Comparison of ENCODE assay signal across 22 mouse cellular contexts in the genomic region with DNA sequence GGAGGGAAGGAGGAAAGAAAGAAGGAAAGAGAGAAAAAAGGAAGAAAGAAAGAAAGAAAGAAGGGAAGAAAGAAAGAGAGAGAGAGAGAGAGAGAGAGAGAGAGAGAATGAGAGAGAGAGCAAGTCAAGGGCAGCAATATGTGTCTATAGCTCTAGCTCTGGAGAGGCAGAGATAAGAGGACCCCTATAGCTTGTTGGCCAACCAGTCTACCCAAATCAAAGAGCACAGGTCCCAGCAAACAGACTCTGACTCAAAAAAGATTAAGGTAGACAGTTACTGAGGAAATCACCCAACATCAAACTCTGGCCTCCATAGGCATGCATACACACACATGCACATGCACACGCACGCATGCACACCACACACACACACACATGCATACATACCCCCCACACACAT. TPM values are rescaled to one million over a fixed set of nuclear protein-coding genes. Genes with fewer than 3 reads are reported as not detected.
DNase-seq lines count a peak whose midpoint lies in the region; ATAC-seq lines count a peak whose summit lies in the region.
"Had no signal": no experiment of that assay in that cellular context is flagged by ENCODE, and none has a peak within 500 bp of the region (broad histone marks: within the 10 kb centered on the region; RNA-seq: fewer than 3 reads in every experiment).

No protein-coding gene starts in this region.

- H3K4me2 ChIP-seq in midbrain, embryonic 11.5 days = no peak overlapping the region
- H3K4me2 ChIP-seq in midbrain, embryonic 15.5 days = no peak overlapping the region
- peak overlapping the region; percentile 53 for H3K4me2 ChIP-seq in liver, embryonic 12.5 days
- no peak overlapping the region for H3K4me2 ChIP-seq in liver, embryonic 16.5 days (ENCODE audit: low read depth, low read length)
- H3K4me2 ChIP-seq: embryonic facial prominence, embryonic 12.5 days; forebrain, embryonic 12.5 days; heart, embryonic 12.5 days; hindbrain, embryonic 14.5 days had no signal

- peak; percentile 23 for DNase-seq in midbrain, embryonic 11.5 days (ENCODE audit: low spot score, missing footprints)
- DNase-seq in cerebellum, postnatal 4 days (ENCODE audit: low spot score in 2 of 2) = no peak
- DNase-seq in B cell, adult 2 months = no peak
- DNase-seq in limb, embryonic 10.5 days (ENCODE audit: low spot score) = no peak
- DNase-seq: adrenal gland, postnatal 14 days; cerebellum, adult 2 months; cerebellum, postnatal 10 days; forebrain, postnatal 0 days; gastrocnemius, adult 2 months; gastrocnemius, postnatal 25 days had no signal

- H3K36me3 ChIP-seq in midbrain, embryonic 11.5 days (ENCODE audit: control insufficient read depth, insufficient read depth, low read length) = no peaks in the 10 kb centered on the region
- no peaks in the 10 kb centered on the region for H3K36me3 ChIP-seq in midbrain, embryonic 15.5 days (replicated peaks)
- H3K36me3 ChIP-seq in liver, embryonic 12.5 days = no peaks in the 10 kb centered on the region
- no peaks in the 10 kb centered on the region for H3K36me3 ChIP-seq in liver, embryonic 16.5 days (ENCODE audit: control insufficient read depth, insufficient read depth)
- H3K36me3 ChIP-seq in limb, embryonic 10.5 days = no peaks in the 10 kb centered on the region
- H3K36me3 ChIP-seq: embryonic facial prominence, embryonic 12.5 days; forebrain, embryonic 12.5 days; heart, embryonic 12.5 days; hindbrain, embryonic 10.5 days had no signal

- H3K9ac ChIP-seq in midbrain, embryonic 11.5 days (ENCODE audit: low read length) = no peak overlapping the region
- H3K9ac ChIP-seq in midbrain, embryonic 15.5 days = no peak overlapping the region
- H3K9ac ChIP-seq in liver, embryonic 12.5 days = no peak overlapping the region
- H3K9ac ChIP-seq in liver, embryonic 16.5 days (ENCODE audit: low read depth, low read length) = no peak overlapping the region
- H3K9ac ChIP-seq: embryonic facial prominence, embryonic 12.5 days; forebrain, embryonic 12.5 days; forebrain, postnatal 0 days; heart, embryonic 12.5 days; hindbrain, embryonic 14.5 days had no signal

- 96% methylated on average over 2 of the region's 2 CpGs for WGBS in midbrain, embryonic 11.5 days
- WGBS in midbrain, embryonic 15.5 days = 95% methylated on average over 2 of the region's 2 CpGs
- WGBS in liver, embryonic 12.5 days (ENCODE audit: insufficient replicate concordance) = 67% methylated on average over 2 of the region's 2 CpGs
- WGBS in liver, embryonic 16.5 days (ENCODE audit: insufficient replicate concordance) = 40% methylated on average over 2 of the region's 2 CpGs
- 98% methylated on average over 2 of the region's 2 CpGs for WGBS in limb, embryonic 10.5 days

- H3K4me3 ChIP-seq in midbrain, embryonic 11.5 days (ENCODE audit: low read depth, low read length) = no peak overlapping the region
- no peak overlapping the region for H3K4me3 ChIP-seq in midbrain, embryonic 15.5 days
- H3K4me3 ChIP-seq in liver, embryonic 12.5 days = no peak overlapping the region
- no peak overlapping the region for H3K4me3 ChIP-seq in liver, embryonic 16.5 days (ENCODE audit: low read depth, low read length)
- no peak overlapping the region for H3K4me3 ChIP-seq in limb, embryonic 10.5 days
- H3K4me3 ChIP-seq: embryonic facial prominence, embryonic 12.5 days; forebrain, embryonic 12.5 days; gastrocnemius, adult 2 months; heart, embryonic 12.5 days; hindbrain, embryonic 10.5 days had no signal

- no peak overlapping the region for H3K27ac ChIP-seq in midbrain, embryonic 11.5 days (ENCODE audit: low read depth, low read length)
- no peak overlapping the region for H3K27ac ChIP-seq in midbrain, embryonic 15.5 days
- H3K27ac ChIP-seq in liver, embryonic 12.5 days = peak overlapping the region; percentile 65; the same call in 1 of the 2 replicates
- H3K27ac ChIP-seq in liver, embryonic 16.5 days (ENCODE audit: low read length) = no peak overlapping the region
- H3K27ac ChIP-seq in limb, embryonic 10.5 days = no peak overlapping the region
- H3K27ac ChIP-seq: embryonic facial prominence, embryonic 12.5 days; forebrain, embryonic 12.5 days; gastrocnemius, adult 2 months; hindbrain, embryonic 10.5 days; hindbrain, embryonic 14.5 days had no signal

- ATAC-seq in midbrain, embryonic 11.5 days (ENCODE audit: low FRiP score) = no peak
- ATAC-seq in midbrain, embryonic 15.5 days (replicated peaks) = no peak
- ATAC-seq in liver, embryonic 12.5 days = peak; percentile 88
- peak; percentile 87 for ATAC-seq in liver, embryonic 16.5 days (ENCODE audit: low read depth)
- no peak for ATAC-seq in inflammation-experienced regulatory T-cells, adult 6 months
- ATAC-seq: activated CD4-positive, CD25-positive, alpha-beta regulatory T cell, adult 4 months; forebrain, postnatal 0 days; Patski had no signal

- no peaks in the 10 kb centered on the region for H3K9me3 ChIP-seq in midbrain, embryonic 11.5 days (ENCODE audit: control insufficient read depth, low read length)
- H3K9me3 ChIP-seq in midbrain, embryonic 15.5 days = no peaks in the 10 kb centered on the region
- no peaks in the 10 kb centered on the region for H3K9me3 ChIP-seq in liver, embryonic 12.5 days (replicated peaks)
- H3K9me3 ChIP-seq in liver, embryonic 16.5 days (replicated peaks; ENCODE audit: control insufficient read depth, low read length) = no peaks in the 10 kb centered on the region
- no peaks in the 10 kb centered on the region for H3K9me3 ChIP-seq in limb, embryonic 10.5 days (replicated peaks)
- H3K9me3 ChIP-seq: embryonic facial prominence, embryonic 12.5 days; forebrain, embryonic 12.5 days; heart, embryonic 12.5 days; hindbrain, embryonic 10.5 days had no signal

- H3K4me1 ChIP-seq in midbrain, embryonic 11.5 days (ENCODE audit: control insufficient read depth, insufficient read depth, low read length) = no peaks in the 10 kb centered on the region; the same call in 1 of the 2 replicates
- 0 out of 2 replicates have a peak, but pooled peaks cover 5% of the 10 kb centered on the region for H3K4me1 ChIP-seq in midbrain, embryonic 15.5 days
- H3K4me1 ChIP-seq in liver, embryonic 12.5 days = peaks cover 47% of the 10 kb centered on the region
- H3K4me1 ChIP-seq in liver, embryonic 16.5 days (ENCODE audit: control insufficient read depth, low read depth, low read length) = peaks cover 7% of the 10 kb centered on the region
- peaks cover 3% of the 10 kb centered on the region; the same call in 1 of the 2 replicates for H3K4me1 ChIP-seq in limb, embryonic 10.5 days

- H3K27me3 ChIP-seq in midbrain, embryonic 11.5 days (ENCODE audit: control insufficient read depth, insufficient read depth, low read length) = no peaks in the 10 kb centered on the region; the same call in 1 of the 2 replicates
- no peaks in the 10 kb centered on the region for H3K27me3 ChIP-seq in midbrain, embryonic 15.5 days (replicated peaks)
- no peaks in the 10 kb centered on the region for H3K27me3 ChIP-seq in liver, embryonic 12.5 days (replicated peaks)
- no peaks in the 10 kb centered on the region for H3K27me3 ChIP-seq in liver, embryonic 16.5 days (ENCODE audit: control insufficient read depth, insufficient read depth, low read depth, low read length)
- no peaks in the 10 kb centered on the region for H3K27me3 ChIP-seq in limb, embryonic 10.5 days (ENCODE audit: low read depth, poor library complexity, severe bottlenecking)
- H3K27me3 ChIP-seq: CH12.LX; embryonic facial prominence, embryonic 12.5 days; heart, embryonic 12.5 days; Patski had no signal

RNA-seq across cellular contexts. Expression of gene Arhgef28, which starts 17.7 kb away (rescaled TPM):
- polyA plus RNA-seq in midbrain, embryonic 11.5 days (2014; fragmentation: Nextera tagmentation; extraction: Ambion mirVana) = 6.7 and 7.7 TPM in 2 replicates
- polyA plus RNA-seq in midbrain, embryonic 15.5 days (2015; fragmentation: Nextera tagmentation; extraction: Ambion mirVana) = 27.0 and 27.5 TPM in 2 replicates
- 0.85 and 1.2 TPM in 2 replicates for polyA plus RNA-seq in liver, embryonic 12.5 days (2016; fragmentation: Nextera tagmentation; extraction: Ambion mirVana)
- polyA plus RNA-seq in liver, embryonic 16.5 days (2015; fragmentation: Nextera tagmentation; extraction: Ambion mirVana) = 0.68 and 1.3 TPM in 2 replicates
- polyA plus RNA-seq in inflammation-experienced regulatory T-cells, adult 6 months (2017; shearing (Covaris generic)) = under 1 TPM in 2 of 3 experiments, not detected in 1; 0.17 to 0.33 TPM
- 5.5 and 11.0 TPM in 2 replicates for polyA plus RNA-seq in limb, embryonic 10.5 days (2016; fragmentation: Nextera tagmentation; extraction: Ambion mirVana)

Comparison
In these comparisons a context has a peak if more than half of its experiments do, and no peak if none do; other contexts are left out.
1. ATAC-seq: peak in liver, embryonic 12.5 days (single experiment) and liver, embryonic 16.5 days (single experiment); none in midbrain, embryonic 11.5 days (single experiment), midbrain, embryonic 15.5 days (single experiment) and inflammation-experienced regulatory T-cells, adult 6 months (single experiment).